Mouse (Mus musculus) inflammation-experienced regulatory T-cells, adult 6 months (primary cell): ENCODE measurements around the gene Hist1h2bk. TPM values are rescaled to one million over a fixed set of nuclear protein-coding genes. Genes with fewer than 3 reads are reported as not detected.

Source experiments
- ATAC-seq: one replicate; pipeline ENCODE4 v1.8.0; 2017
- polyA plus RNA-seq, 3 experiments: library from polyadenylated mRNA; unstranded; fragments of 100-300 nt; shearing (Covaris generic); gene quantifications; one replicate each; pipeline ENCODE4 v1.2.1; 2017

Hist1h2bk gene
- 1 to 10 TPM in 2 of 3 experiments, not detected in 1; 2.2 to 9.9 TPM for polyA plus RNA-seq

GRCm38 (mm10) chr13:22035267-22036148 is at the start of gene Hist1h2bk, which contains the start of gene Hist1h2ah:
Gene Hist1h2bk (plus strand): TSS chr13:22035870.
Gene Hist1h2ah (minus strand): TSS chr13:22035568.
- ATAC-seq, result peak; percentile 100

- ATAC-seq, result no peak
These were observed 43.1 kb upstream of the Hist1h2bk start for GRCm38 (mm10) chr13:21992550-21992949.

- ATAC-seq, result no peak
These were observed 41.5 kb upstream of the Hist1h2bk start for GRCm38 (mm10) chr13:21993957-21994738.

DNA sequence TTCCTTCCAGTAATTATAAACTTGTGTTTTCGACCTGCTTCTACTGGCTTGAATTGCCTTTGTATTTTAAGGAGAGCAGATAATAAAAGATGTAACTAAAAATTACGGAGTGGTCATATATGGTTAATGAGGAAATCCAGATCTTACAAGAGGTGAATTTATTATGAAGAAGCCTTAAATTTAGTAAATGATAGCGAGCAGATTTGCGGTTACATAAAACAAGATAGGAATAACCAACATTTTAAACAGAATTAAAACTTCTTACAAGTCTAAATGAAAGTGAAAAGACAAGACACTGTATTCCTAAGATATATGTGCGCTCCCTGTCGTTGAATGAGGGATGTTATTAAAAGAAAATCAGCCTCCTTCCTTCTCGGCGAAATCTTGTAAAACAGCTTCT is 40.8 kb upstream of the Hist1h2bk start:
- ATAC-seq, result no peak

- peak; percentile 23 for ATAC-seq
These were observed 40.2 kb upstream of the Hist1h2bk start for GRCm38 (mm10) chr13:21995331-21995914.

- peak; percentile 71 for ATAC-seq
These were observed 39.4 kb upstream of the Hist1h2bk start for GRCm38 (mm10) chr13:21996101-21996839.

DNA sequence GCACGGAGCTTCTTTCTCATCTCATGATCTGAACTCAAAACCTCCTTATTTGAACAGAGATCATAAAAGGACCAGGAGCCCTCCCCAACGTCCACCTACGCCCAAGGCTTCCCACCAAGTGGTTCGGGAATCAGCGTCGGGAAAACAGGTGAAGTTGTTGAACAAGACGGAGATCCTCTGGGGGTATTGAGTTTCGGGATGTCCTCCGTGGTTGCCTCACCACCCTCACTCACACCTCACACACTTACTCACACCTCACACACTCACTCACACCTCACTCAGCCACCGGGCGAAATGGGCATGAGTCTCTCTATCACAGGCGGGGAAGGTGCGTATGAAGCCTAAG is 38.9 kb upstream of the Hist1h2bk start:
- ATAC-seq, result no peak

- no peak for ATAC-seq
These were observed 38.4 kb upstream of the Hist1h2bk start for GRCm38 (mm10) chr13:21997201-21997820.

DNA sequence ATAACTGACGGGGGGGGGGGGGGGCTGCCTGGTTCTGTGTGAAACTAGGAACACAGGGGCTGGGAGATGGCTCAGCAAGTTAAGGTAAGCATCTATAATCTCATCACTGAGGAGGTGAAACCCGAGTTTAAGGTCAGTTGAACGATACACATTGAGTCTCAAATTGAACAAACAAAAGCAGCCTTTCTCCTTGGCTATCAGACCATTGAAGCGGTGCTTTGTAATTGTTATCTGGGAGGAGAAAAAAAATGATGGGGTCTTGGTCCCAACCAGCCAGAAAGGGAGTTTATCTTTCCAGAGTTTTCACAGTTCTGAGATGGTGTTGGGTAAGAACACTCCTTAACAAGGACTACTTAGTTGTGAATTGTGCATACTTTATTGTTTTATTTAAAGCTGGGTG is 37.8 kb upstream of the Hist1h2bk start:
- no peak for ATAC-seq

DNA sequence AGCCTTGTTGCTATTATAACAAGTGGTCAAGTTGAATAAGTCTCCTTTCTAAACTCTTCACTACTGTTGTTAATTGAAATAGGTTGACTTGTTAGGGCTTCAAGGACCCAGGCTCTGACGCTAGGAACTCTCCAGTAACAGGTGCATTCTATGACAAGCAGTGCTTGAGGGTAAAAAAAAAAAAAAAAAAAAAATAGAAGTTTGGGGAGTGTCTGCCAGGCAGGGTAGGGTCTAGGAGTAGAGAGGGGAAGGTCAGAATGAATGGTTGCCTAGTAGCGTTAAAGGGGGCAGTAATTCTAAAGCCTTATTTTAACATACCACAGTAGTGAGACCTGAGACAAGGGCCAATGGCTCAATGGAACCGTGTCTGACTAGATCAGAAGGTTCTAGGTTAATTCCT is 37.3 kb upstream of the Hist1h2bk start:
- no peak for ATAC-seq

- no peak for ATAC-seq
These were observed 36.5 kb upstream of the Hist1h2bk start for GRCm38 (mm10) chr13:21999147-21999546.

DNA sequence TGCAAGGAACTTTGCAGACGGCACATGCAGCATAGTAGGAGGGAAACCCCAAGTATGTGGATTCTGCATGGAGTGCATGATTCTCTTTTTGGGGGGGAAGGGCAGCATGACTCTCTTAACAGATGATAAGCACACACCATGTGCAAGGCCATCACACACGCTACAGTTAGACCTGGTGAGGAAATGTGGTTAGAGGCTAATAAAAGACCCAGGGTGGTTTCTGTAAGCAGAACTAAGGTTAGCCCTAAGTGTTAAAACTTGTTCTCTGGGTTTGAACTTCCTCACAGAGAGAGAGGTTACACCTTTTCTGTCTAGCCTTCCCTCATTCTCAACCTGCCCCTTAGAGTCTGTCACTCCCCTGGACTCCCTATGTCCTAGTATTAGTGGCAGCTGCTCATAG is 34.3 kb upstream of the Hist1h2bk start:
- no peak for ATAC-seq

DNA sequence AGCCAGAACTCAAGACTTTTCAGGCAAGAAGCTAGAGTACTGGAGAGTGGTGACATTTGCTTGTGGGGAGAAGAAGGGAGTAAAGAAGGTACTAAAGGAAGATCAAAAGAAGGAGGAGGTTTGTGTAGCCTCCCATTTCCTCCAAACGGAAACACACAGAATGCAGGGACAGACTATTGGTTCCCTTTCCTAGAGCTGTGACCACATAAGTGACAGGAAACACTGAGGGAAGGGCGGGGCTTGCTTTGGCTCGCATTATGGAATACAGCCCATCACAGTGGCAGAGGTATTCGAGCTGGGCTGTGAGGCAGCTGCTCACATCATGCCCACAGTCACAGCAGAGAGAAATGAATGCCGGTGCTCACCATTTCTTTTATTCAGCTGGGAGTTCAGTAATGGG is 33.8 kb upstream of the Hist1h2bk start:
- ATAC-seq, result peak; percentile 22

- ATAC-seq, result peak; percentile 79
These were observed 29.9 kb upstream of the Hist1h2bk start for GRCm38 (mm10) chr13:22005605-22006333.

- ATAC-seq, result peak; percentile 79
These were observed 29.1 kb upstream of the Hist1h2bk start for GRCm38 (mm10) chr13:22006334-22007120.

DNA sequence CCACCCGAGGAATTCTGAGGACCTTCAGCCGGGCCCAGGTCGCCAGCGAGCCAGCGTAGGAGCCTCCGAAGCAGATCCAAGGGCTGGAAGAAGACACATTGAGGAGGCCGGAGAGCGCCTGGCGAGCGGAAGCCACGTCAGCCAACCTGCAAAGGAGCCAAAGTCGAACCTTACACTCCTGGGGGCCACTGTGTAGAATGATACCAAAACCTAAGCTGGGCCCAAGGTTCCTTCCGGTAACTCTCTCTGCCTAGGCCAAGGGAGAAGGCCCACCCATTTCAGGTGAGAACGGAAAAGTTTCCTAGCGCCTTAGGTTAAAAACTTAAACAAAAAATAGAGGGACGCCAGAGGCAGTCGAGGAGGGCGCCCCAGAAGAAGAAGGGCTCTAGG is 28.6 kb upstream of the Hist1h2bk start:
- ATAC-seq, result no peak

DNA sequence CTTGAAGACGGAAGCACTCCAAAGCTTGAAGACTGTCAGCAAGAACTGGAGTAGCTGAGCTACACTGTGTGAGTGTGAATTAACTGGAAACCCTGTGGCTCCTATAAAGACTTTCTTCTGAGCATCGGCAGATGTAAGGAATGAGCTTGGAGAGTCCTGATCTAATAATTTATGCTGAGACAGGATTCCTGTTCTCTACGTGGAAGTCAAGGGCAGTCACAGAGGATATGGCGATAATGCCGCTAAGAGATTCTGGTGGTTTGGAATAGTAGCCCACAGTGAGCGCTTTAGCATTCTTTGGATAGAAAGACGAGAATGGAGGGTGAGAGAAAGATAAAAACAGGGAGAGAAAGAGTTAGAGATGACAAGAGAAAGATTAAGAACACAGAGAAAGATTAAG is 27.8 kb upstream of the Hist1h2bk start:
- ATAC-seq, result no peak

GRCm38 (mm10) chr13:22008707-22009106 is 27.0 kb upstream of the Hist1h2bk start:
- no peak for ATAC-seq

GRCm38 (mm10) chr13:22009642-22010041 is 26.0 kb upstream of the Hist1h2bk start, which contains the start of gene Prss16:
Gene Prss16 (minus strand): TSS chr13:22009742.
- ATAC-seq, result no peak

DNA sequence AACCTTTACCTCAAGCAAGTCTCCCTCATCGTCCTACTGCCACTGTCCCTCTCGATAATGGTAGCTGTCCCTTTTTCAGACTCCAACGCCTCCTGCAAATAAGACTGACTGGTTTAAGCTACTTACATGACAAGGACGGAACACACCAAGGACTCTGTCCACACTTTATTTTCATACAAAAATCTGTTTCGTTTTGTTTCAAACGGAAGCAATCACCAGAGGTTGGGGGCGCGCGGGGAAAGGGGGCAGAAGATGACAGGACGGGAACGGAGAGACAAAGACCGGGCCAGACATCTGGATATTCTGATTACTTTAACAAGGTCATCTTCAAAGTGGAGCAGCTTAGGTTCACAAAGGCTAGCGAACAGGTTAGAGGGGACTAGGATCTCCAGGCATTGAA is 22.0 kb upstream of the Hist1h2bk start:
- no peak for ATAC-seq
